Mouse (Mus musculus) bone marrow, adult 2 months (tissue): ENCODE results near the gene Tmem234.

Experiments used
- CTCF ChIP-seq: fragments of 200-500 bp; IDR thresholded peaks from 2 replicates; pipeline ENCODE4 v1.5.1; 2011; ENCODE audit warnings: low read length, control low read depth; ENCODE audit not compliant: control insufficient read depth, insufficient read depth
- POLR2A ChIP-seq: fragments of 200-500 bp; IDR thresholded peaks from 2 replicates; pipeline ENCODE4 v1.6.1; 2011; ENCODE audit warnings: low read depth, mild to moderate bottlenecking, control low read depth, low read length, borderline replicate concordance; ENCODE audit not compliant: control insufficient read depth

DNA sequence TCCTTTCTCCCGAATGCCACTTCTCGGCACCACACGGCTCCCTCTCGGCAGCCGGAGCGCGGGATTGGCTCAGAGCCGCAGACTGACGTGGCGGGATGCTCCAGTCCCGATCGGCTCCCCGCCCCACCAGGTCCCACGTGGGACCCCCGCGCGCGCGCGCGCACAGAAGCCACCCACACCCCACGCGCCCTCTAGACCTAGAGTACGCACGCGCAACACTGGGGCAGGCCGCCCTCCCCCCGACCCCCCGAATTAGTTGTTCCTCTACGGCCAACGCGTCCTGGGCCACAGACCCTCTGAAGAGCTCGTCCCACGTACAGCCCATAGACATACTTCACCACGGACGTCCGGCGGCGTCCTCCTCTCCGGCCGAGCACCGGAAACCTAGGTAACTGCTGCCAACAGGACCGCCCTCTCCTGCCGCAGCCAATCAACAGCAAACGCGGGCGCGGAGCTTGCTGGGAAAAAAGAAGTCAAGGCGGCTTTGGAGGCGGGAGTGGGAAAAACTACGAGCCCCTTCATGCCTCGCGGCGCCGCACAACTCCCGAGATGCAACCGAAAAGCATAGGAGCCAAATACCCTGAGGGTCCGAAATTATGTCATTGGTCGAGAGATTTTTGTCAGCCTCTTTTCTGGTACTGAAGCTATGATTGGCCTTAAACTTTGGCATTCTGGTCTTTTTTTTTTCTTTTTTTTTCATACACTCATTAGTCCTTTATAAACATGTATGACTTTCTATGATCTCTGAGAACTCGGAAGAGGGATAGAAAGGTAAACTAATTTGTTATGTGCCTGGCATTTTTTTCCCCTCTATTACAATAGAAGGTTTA is 40.4 kb downstream of the Tmem234 start, which contains the start of gene Txlna:
- TF ChIP-seq CTCF (no peak), POLR2A (peak; percentile 82)
